Mouse (Mus musculus) intestine, embryonic 14.5 days (tissue): ENCODE measurements at regions not wholly inside any gene's neighbourhood (a gene's known extent, or its start where the extent isn't known, plus 50 kb on each side); places are given as distances from the start of the nearest gene placed in this dataset.

ENCODE experiments used
- ATAC-seq: fragments of 200-750 bp; cut with Nextera tagmentation; replicated peaks from 2 replicates; pipeline ENCODE4 v1.8.0; 2017; ENCODE audit warnings: low read depth, moderate number of reproducible peaks, moderate TSS enrichment, moderate library complexity; ENCODE audit not compliant: low FRiP score, low TSS enrichment
- DNase-seq: peaks from one replicate; pipeline ENCODE4 v3.0.0-alpha.2; 2018; ENCODE audit warnings: low spot score
- H3K27ac ChIP-seq: fragments of 300-500 bp; sonication (generic); 2 replicates; pipeline ENCODE4 v1.5.1; 2014; ENCODE audit warnings: low read depth, mild to moderate bottlenecking, control low read depth
- H3K27me3 ChIP-seq: fragments of 300-500 bp; sonication (generic); replicated peaks from 2 replicates; pipeline ENCODE4 v1.6.1; 2014; ENCODE audit warnings: low read length, control low read depth; ENCODE audit not compliant: control insufficient read depth, insufficient read depth
- H3K36me3 ChIP-seq: fragments of 300-500 bp; sonication (generic); 2 replicates; pipeline ENCODE4 v1.6.1; 2014; ENCODE audit warnings: low read length, control low read depth; ENCODE audit not compliant: control insufficient read depth, insufficient read depth
- H3K4me1 ChIP-seq: fragments of 300-500 bp; sonication (generic); replicated peaks from 2 replicates; pipeline ENCODE4 v1.6.1; 2014; ENCODE audit warnings: low read length, control low read depth, mixed read lengths; ENCODE audit not compliant: control insufficient read depth, insufficient read depth
- H3K4me2 ChIP-seq: fragments of 300-500 bp; sonication (generic); 2 replicates; pipeline ENCODE4 v1.6.1; 2014; ENCODE audit warnings: low read length
- H3K4me3 ChIP-seq: fragments of 300-500 bp; sonication (generic); 2 replicates; pipeline ENCODE4 v1.5.1; 2014; ENCODE audit warnings: low read depth, low read length, control low read depth, mixed read lengths
- H3K9ac ChIP-seq: fragments of 300-500 bp; sonication (generic); 2 replicates; pipeline ENCODE4 v1.6.1; 2014; ENCODE audit warnings: mild to moderate bottlenecking, low read length
- H3K9me3 ChIP-seq: fragments of 300-500 bp; sonication (generic); 2 replicates; pipeline ENCODE4 v1.6.1; 2016; ENCODE audit warnings: low read length, control low read depth; ENCODE audit not compliant: control insufficient read depth
- WGBS: fragments of 180-500 bp; shearing (Covaris S2); extraction: QIAGEN DNeasy Blood & Tissue Kit; methylation state at CpG from one replicate; pipeline ENCODE4 v1.1.7; 2014; 5-methylcytosine and 5-hydroxymethylcytosine counted together

DNA sequence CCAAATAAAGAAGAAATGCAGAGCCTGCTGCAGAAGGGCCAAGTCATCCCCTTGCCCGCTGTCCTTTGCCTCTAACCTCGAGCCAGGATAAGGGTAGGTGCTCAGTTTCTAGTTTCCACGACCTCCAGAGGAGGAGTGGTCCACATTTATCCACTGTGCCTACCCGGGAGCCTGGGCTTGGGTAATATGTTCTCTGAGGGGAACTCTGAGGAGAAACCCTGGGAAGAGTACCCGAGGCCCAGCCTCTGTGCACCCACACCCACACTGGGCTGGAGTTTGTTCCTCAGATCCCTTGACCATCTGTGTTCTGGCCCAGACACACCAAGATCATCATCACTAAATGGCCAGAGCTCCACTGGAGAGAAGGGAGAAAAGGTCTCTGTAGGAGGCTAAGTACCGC is 229.5 kb upstream of the Ankrd55 start:
- 0 out of 2 replicates have a peak, but pooled peaks cover 9% of the 10 kb centered on the region for H3K4me1 ChIP-seq
- H3K4me3 ChIP-seq: no peak overlapping the region
- no peak for ATAC-seq
- H3K27ac ChIP-seq: no peak overlapping the region
- no peak overlapping the region for H3K9ac ChIP-seq
- H3K4me2 ChIP-seq: no peak overlapping the region
- H3K36me3 ChIP-seq: no peaks in the 10 kb centered on the region
- 83% methylated on average over 6 of the region's 6 CpGs for WGBS
- H3K27me3 ChIP-seq: no peaks in the 10 kb centered on the region
- H3K9me3 ChIP-seq: no peaks in the 10 kb centered on the region
- no peak for DNase-seq

DNA sequence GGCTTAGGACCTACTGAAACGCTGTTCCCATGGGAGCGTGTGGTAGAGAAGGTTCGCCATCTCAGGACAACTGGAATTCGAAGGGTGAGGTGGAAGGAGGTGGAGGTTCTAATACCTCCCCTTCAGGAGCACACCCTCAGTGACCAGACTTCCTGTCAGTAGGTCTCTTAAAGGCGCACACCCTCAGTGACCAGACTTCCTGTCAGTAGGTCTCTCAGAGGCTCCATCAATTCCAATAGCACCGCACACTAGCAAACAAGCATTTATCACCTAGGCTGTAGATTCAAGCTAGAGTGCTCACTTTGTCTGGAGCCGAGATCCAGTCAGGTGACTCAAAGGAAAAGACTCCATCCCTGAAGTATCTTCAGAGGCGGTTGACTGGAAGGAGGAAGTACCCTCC is 226.2 kb upstream of the Ankrd55 start:
- no peak for ATAC-seq
- Histone ChIP-seq H3K4me3 (no peak overlapping the region), H3K4me1 (peaks cover 18% of the 10 kb centered on the region; the same call in 1 of the 2 replicates), H3K9ac (no peak overlapping the region), H3K27me3 (no peaks in the 10 kb centered on the region), H3K27ac (no peak overlapping the region), H3K36me3 (no peaks in the 10 kb centered on the region), H3K9me3 (no peaks in the 10 kb centered on the region), H3K4me2 (no peak overlapping the region)
- 82% methylated on average over 8 of the region's 8 CpGs for WGBS
- no peak for DNase-seq

DNA sequence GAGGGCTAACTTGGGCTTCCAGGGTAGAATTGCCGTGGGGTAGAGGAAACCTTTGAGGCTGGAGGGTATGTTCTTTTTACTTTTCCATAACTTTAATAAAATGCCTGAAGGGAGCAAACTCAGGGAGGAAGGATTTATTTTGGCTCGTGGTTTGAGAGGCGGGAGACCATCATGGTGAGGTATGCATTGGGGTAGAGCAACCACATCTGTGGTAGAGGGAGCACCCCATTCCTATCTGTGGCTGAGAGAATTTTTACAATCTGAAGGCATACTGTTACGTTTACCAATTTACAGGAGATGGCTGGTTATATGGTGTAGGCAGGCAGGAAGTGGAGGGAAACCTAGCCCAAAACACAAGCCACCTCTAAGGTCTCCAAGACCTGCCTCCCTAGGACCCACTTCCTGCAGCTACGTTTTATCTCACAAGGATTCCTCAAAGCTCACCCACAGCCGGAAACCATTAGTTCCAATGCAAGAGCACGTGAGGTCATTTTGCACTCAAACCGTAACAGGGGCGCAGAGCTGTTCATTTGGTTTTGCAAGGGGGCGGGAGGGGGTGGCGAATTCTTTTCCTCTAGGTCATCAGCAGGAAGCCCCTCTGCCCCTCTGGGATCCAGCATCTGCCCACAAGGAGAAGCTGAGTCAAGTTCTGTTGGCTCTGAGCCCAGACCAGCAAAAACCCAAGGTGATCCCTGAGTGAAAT is 224.7 kb upstream of the Ankrd55 start:
- Histone ChIP-seq H3K27ac (no peak overlapping the region), H3K9me3 (no peaks in the 10 kb centered on the region), H3K27me3 (no peaks in the 10 kb centered on the region), H3K36me3 (no peaks in the 10 kb centered on the region), H3K9ac (no peak overlapping the region), H3K4me3 (no peak overlapping the region), H3K4me2 (no peak overlapping the region), H3K4me1 (peaks cover 18% of the 10 kb centered on the region; the same call in 1 of the 2 replicates)
- ATAC-seq (no peak), DNase-seq (no peak)
- WGBS: 60% methylated on average over 11 of the region's 11 CpGs

DNA sequence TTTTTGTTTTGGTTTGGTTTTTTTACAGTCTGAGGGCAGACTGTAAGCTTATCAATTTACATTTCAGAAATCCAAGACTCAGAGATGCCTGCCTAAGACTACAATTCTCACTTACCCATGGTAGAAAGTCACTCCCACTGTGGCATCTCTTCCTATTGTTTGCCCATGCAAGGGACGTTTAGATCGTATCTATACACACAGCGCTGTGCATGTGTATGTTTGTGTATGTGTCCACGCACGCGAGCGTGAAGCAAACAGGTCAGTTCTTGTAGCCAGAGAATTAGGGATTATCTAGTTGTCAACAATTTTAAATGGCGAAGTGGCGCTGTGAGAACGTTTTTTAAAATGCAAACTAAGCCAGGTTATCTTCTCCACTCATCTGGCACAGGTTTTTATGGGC is 223.6 kb upstream of the Ankrd55 start:
- DNase-seq: no peak
- H3K4me1 ChIP-seq: peaks cover 18% of the 10 kb centered on the region; the same call in 1 of the 2 replicates
- no peak for ATAC-seq
- H3K4me3 ChIP-seq: no peak overlapping the region
- H3K9me3 ChIP-seq: no peaks in the 10 kb centered on the region
- H3K27me3 ChIP-seq: no peaks in the 10 kb centered on the region
- H3K36me3 ChIP-seq: no peaks in the 10 kb centered on the region
- no peak overlapping the region for H3K27ac ChIP-seq
- no peak overlapping the region for H3K4me2 ChIP-seq
- 74% methylated on average over 10 of the region's 10 CpGs for WGBS
- no peak overlapping the region for H3K9ac ChIP-seq

DNA sequence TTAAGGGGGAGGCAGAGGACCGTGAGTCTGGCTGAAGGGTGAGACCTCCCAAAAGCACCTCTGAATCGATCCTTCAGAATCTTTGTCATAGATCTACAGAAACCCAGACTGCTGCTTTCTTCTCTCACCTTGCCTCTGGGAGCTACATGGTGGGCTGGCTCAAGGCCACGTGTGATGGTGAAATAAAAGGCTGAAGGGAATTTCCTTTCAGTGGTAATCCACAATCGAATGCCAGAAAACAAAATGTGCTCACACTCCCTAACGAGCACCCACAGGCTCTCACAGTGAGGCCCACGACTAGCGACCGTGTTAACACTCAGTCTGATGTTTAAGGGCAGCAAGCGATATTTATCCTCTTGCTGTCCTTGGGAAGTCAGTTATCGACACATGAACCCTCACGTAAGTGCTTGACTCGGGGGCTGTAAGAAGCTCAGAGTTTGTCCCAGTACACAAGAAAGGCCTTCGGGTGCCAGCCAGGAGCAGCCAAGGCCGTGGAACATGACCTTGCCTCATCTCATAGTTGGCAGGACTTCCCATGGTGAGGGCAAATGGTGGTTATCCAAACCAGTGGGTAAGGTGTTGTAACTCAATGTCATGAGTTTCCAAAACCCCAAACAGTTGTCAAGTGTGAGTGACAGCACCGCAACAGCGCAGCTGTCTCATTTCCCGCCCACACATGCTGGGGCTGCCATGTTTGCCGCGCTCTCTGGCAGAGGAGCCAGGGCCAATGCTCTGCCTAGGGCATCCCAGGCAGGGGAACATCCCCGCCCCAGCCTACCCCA is 221.0 kb upstream of the Ankrd55 start:
- Histone ChIP-seq H3K4me3 (no peak overlapping the region), H3K36me3 (no peaks in the 10 kb centered on the region), H3K27ac (no peak overlapping the region), H3K9me3 (no peaks in the 10 kb centered on the region), H3K27me3 (no peaks in the 10 kb centered on the region), H3K4me1 (peaks cover 16% of the 10 kb centered on the region; the same call in 1 of the 2 replicates), H3K4me2 (no peak overlapping the region), H3K9ac (no peak overlapping the region)
- 79% methylated on average over 20 of the region's 20 CpGs for WGBS
- DNase-seq (no peak), ATAC-seq (no peak)

DNA sequence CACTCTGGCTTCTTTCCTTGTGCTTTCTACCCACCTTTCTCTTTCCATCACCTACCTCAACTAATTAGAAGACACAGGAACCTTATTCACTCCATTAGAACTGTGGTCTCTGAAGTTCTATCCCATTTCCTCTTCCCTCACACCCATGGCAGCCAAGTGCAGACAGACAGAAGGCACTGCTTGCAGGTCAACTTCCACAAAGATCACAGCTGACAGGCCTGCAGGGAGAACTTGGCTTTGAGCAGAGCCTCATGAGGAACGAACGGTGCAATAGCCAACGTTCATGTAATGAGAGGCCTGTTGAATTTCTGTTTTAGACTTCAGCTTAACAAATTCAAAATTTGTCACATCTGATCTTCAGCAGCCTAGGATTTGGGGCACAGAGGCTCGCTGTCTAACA is 217.5 kb upstream of the Ankrd55 start:
- Histone ChIP-seq H3K4me1 (no peaks in the 10 kb centered on the region), H3K9me3 (no peaks in the 10 kb centered on the region), H3K27ac (no peak overlapping the region), H3K36me3 (no peaks in the 10 kb centered on the region), H3K9ac (no peak overlapping the region), H3K4me3 (no peak overlapping the region), H3K27me3 (no peaks in the 10 kb centered on the region), H3K4me2 (no peak overlapping the region)
- no peak for DNase-seq
- ATAC-seq: no peak
- 85% methylated on average over 4 of the region's 4 CpGs for whole genome bisulfite sequencing

DNA sequence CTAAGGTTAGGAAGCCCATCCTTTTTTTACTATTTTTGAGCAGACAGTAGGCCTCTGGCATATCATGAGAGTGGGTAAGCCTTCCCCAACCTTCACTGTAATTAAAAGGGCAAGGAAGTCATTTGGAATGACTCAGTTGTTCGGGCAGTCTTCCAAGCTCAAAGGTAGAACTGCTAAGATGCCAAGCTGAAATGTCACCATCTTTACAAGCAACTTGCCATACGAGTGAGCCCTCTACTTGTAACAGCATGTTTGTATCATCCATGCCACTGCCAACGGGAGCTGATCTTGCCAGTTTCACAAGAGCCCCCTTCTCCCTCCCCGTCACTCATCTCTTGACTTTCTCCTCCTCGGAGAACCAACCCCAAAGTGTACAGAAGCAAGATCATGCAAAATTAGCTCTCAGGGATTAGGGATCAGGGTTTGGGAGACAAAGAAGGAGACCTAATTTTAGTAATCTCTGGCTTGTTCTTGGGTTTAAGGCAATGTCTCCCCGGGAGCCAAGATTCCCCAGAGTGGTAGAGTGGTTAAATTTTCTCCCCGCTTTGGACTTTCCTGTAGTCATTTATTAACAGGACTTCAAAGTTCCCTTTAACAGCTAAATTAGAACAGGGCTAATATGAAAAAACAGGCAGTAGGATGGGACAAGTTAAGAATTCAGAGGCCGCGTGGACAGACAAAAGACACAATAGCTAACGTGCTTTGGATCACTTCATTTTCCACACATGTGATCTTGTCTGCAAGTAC is 216.9 kb upstream of the Ankrd55 start:
- Histone ChIP-seq H3K9me3 (no peaks in the 10 kb centered on the region), H3K4me3 (no peak overlapping the region), H3K4me2 (no peak overlapping the region), H3K9ac (no peak overlapping the region), H3K4me1 (no peaks in the 10 kb centered on the region), H3K27me3 (no peaks in the 10 kb centered on the region), H3K36me3 (no peaks in the 10 kb centered on the region), H3K27ac (no peak overlapping the region)
- DNase-seq (no peak), ATAC-seq (no peak)
- 78% methylated on average over 10 of the region's 10 CpGs for WGBS

DNA sequence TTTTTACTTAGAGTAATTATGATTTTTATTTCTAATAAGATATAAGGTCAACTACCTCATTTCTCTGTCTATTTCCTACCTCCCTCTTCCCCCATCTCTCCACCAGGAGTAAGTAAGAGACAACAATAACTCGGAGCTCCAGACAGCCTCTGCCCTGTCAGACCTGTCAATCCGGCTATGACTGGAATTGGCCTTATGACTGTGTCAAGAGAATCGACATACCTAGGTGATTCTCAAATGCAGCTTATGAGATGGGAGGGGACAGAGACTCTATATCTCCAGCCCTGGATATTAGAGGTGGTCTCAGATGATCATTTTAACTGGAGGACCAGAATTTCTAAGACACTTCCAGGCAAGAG is 216.3 kb upstream of the Ankrd55 start:
- no peak overlapping the region for H3K4me3 ChIP-seq
- WGBS: 74% methylated on average over 3 of the region's 3 CpGs
- H3K9me3 ChIP-seq: no peaks in the 10 kb centered on the region
- ATAC-seq (no peak), DNase-seq (no peak)
- no peaks in the 10 kb centered on the region for H3K36me3 ChIP-seq
- H3K27ac ChIP-seq: no peak overlapping the region
- H3K4me2 ChIP-seq: no peak overlapping the region
- H3K9ac ChIP-seq: no peak overlapping the region
- no peaks in the 10 kb centered on the region for H3K27me3 ChIP-seq
- no peaks in the 10 kb centered on the region for H3K4me1 ChIP-seq
